In the genomic region with DNA sequence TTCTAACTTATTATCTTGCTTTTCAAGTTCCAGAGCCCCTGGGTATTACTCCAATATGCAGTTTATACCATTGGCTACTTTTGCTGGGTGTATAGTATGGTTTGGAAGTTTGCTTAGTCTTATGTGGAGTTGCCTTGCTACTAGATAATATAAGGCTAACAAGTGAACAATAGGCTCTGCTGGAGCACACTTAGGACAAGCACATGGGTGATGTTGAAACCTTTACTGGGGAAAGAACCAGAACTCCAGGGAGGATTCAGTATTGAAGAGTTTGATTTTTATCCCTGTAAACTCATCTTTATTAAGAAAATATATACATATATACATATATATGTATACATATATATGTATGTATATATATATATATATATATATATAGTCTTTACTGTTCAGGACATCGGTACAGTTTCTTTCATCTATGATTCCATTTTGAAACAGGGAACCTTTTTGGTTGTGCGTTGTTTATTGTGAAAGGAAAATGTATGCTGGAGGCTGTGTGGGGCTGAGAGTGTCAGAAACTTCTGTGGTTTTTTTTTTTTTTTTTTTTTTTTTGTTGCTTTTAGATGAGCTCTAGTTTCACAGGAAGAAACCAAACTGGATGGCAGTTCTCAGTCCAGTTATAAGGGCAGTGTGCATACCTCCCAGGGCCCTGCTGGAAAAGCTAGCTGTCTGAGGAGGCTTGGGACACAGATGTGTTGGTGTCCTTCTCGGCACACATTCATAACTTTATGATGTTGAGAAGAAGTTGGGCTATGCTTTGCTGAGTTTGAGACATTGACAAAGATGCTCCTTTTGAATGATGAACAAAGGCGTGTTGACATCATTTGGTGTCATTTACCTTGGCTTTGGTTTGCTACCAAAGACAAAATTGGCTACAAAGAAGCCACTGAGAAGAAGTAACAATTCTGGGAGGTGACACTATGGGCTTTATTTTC, we compare ENCODE assay signal across 9 mouse cellular contexts. TPM values are rescaled to one million over a fixed set of nuclear protein-coding genes. Genes with fewer than 3 reads are reported as not detected.
DNase-seq lines count a peak whose midpoint lies in the region; ATAC-seq lines count a peak whose summit lies in the region.
"Had no signal": no experiment of that assay in that cellular context is flagged by ENCODE, and none has a peak within 500 bp of the region (broad histone marks: within the 10 kb centered on the region; RNA-seq: fewer than 3 reads in every experiment).

No protein-coding gene starts in this region.

- H3K4me3 ChIP-seq in heart, embryonic 10.5 days: peak overlapping the region; percentile 99
- peak overlapping the region; percentile 98 for H3K4me3 ChIP-seq in forebrain, embryonic 15.5 days
- peak overlapping the region; percentile 97 for H3K4me3 ChIP-seq in midbrain, embryonic 10.5 days

- no peak overlapping the region for H3K9ac ChIP-seq in forebrain, embryonic 15.5 days (replicated peaks)

- WGBS in heart, embryonic 10.5 days: 93% methylated on average over 4 of the region's 4 CpGs
- WGBS in forebrain, embryonic 15.5 days: 90% methylated on average over 4 of the region's 4 CpGs
- 94% methylated on average over 4 of the region's 4 CpGs for WGBS in midbrain, embryonic 10.5 days

- no peaks in the 10 kb centered on the region for H3K27me3 ChIP-seq in heart, embryonic 10.5 days (ENCODE audit: insufficient read depth, poor library complexity, severe bottlenecking)
- no peaks in the 10 kb centered on the region for H3K27me3 ChIP-seq in forebrain, embryonic 15.5 days
- no peaks in the 10 kb centered on the region for H3K27me3 ChIP-seq in midbrain, embryonic 10.5 days (ENCODE audit: low read depth, poor library complexity, severe bottlenecking)

- no peak for DNase-seq in heart, embryonic 10.5 days (ENCODE audit: low spot score)
- DNase-seq in heart, adult 9 months (ENCODE audit: low spot score in 2 of 2): no peak
- DNase-seq in CD4-positive helper T cell, adult 2 months (ENCODE audit: low read depth, low spot score): peak; percentile 57
- DNase-seq in midbrain, embryonic 10.5 days (ENCODE audit: low spot score): no peak
- DNase-seq in thymus, postnatal 14 days: no peak
- no peak for DNase-seq in thymus, postnatal 36 days
- no peak for DNase-seq in layer of hippocampus, postnatal 36 days
- DNase-seq: left cerebral cortex, postnatal 4 days had no signal

- peak overlapping the region; percentile 61 for H3K4me2 ChIP-seq in forebrain, embryonic 15.5 days (replicated peaks)

- peaks cover 26% of the 10 kb centered on the region for H3K36me3 ChIP-seq in heart, embryonic 10.5 days
- peaks cover 13% of the 10 kb centered on the region; the same call in 1 of the 2 replicates for H3K36me3 ChIP-seq in forebrain, embryonic 15.5 days
- H3K36me3 ChIP-seq in midbrain, embryonic 10.5 days: peaks cover 50% of the 10 kb centered on the region

- peaks cover 9% of the 10 kb centered on the region; the same call in 1 of the 2 replicates for H3K4me1 ChIP-seq in heart, embryonic 10.5 days
- peaks cover 52% of the 10 kb centered on the region for H3K4me1 ChIP-seq in forebrain, embryonic 15.5 days
- peaks cover 38% of the 10 kb centered on the region for H3K4me1 ChIP-seq in midbrain, embryonic 10.5 days

- no peak for ATAC-seq in forebrain, embryonic 15.5 days (replicated peaks)

- H3K27ac ChIP-seq in heart, embryonic 10.5 days: no peak overlapping the region
- H3K27ac ChIP-seq in forebrain, embryonic 15.5 days (replicated peaks): no peak overlapping the region
- 0 out of 2 replicates have a peak overlapping the region, but pooled peaks have one; percentile 98 for H3K27ac ChIP-seq in midbrain, embryonic 10.5 days (replicated peaks)

- H3K9me3 ChIP-seq in heart, embryonic 10.5 days: no peaks in the 10 kb centered on the region
- H3K9me3 ChIP-seq in forebrain, embryonic 15.5 days: no peaks in the 10 kb centered on the region
- no peaks in the 10 kb centered on the region for H3K9me3 ChIP-seq in midbrain, embryonic 10.5 days (replicated peaks)

RNA-seq across cellular contexts. Expression of a gene that starts 2.6 kb away (rescaled TPM):
- 15.5 and 16.1 TPM in 2 replicates for polyA plus RNA-seq in heart, embryonic 10.5 days (2016; fragmentation: Nextera tagmentation; extraction: Ambion mirVana)
- polyA plus RNA-seq in forebrain, embryonic 15.5 days (2015; fragmentation: Nextera tagmentation; extraction: Ambion mirVana): 19.0 TPM in 2 replicates
- 28.3 and 33.5 TPM in 2 replicates for polyA plus RNA-seq in midbrain, embryonic 10.5 days (2016; fragmentation: Nextera tagmentation; extraction: Ambion mirVana)
- 10 to 100 TPM; 39.2 to 43.4 TPM for total RNA-seq in layer of hippocampus, postnatal 36 days (2021)
